Mouse (Mus musculus) thymus, adult 18-20 months (tissue): Measurements from ENCODE around the gene Ube2f.
A peak's percentile ranks its signal among the peaks of the same experiment; 100 is the strongest.

Experiments
- DNase-seq, 2 experiments: peaks; one replicate each; pipeline ENCODE4 v3.0.0; 2022; ENCODE audit warnings: mixed read lengths in 2 of 2

Ube2f gene

GRCm38 (mm10) chr1:91239112-91239511 lies 11.0 kb upstream of the Ube2f start:
- peak; percentile 55 to 60 for DNase-seq

- no peak for DNase-seq
These were observed 10.3 kb upstream of the Ube2f start for GRCm38 (mm10) chr1:91239800-91240199.

- DNase-seq = no peak
These were observed 9.4 kb upstream of the Ube2f start for GRCm38 (mm10) chr1:91240685-91241084.

GRCm38 (mm10) chr1:91241249-91241648 lies 8.9 kb upstream of the Ube2f start:
- DNase-seq = no peak

GRCm38 (mm10) chr1:91248242-91248641 lies 1.9 kb upstream of the Ube2f start:
- DNase-seq = no peak

- DNase-seq = no peak
These were observed 1.1 kb upstream of the Ube2f start for GRCm38 (mm10) chr1:91248970-91249369.

- DNase-seq = peak; percentile 22 to 33
These were observed 477 bp downstream of the Ube2f start for GRCm38 (mm10) chr1:91250415-91251147.

GRCm38 (mm10) chr1:91251148-91251650 lies 1.1 kb downstream of the Ube2f start:
- DNase-seq = no peak

GRCm38 (mm10) chr1:91251927-91252326 lies 1.8 kb downstream of the Ube2f start:
- DNase-seq = no peak

- DNase-seq = no peak
These were observed 7.8 kb downstream of the Ube2f start for GRCm38 (mm10) chr1:91257918-91258317.

GRCm38 (mm10) chr1:91259794-91260193 lies 9.7 kb downstream of the Ube2f start:
- no peak for DNase-seq

GRCm38 (mm10) chr1:91262508-91262907 lies 12.4 kb downstream of the Ube2f start:
- DNase-seq = no peak

GRCm38 (mm10) chr1:91272260-91272659 lies 22.2 kb downstream of the Ube2f start:
- DNase-seq = no peak

GRCm38 (mm10) chr1:91276581-91276980 lies 26.5 kb downstream of the Ube2f start:
- DNase-seq = no peak

GRCm38 (mm10) chr1:91277480-91277879 lies 27.4 kb downstream of the Ube2f start:
- DNase-seq = no peak

- DNase-seq = no peak
These were observed 28.5 kb downstream of the Ube2f start for GRCm38 (mm10) chr1:91278410-91279119.

GRCm38 (mm10) chr1:91279126-91279525 lies 29.0 kb downstream of the Ube2f start:
- no peak for DNase-seq

GRCm38 (mm10) chr1:91282582-91282981 lies 32.5 kb downstream of the Ube2f start:
- no peak for DNase-seq

- DNase-seq = no peak
These were observed 39.3 kb downstream of the Ube2f start for GRCm38 (mm10) chr1:91289375-91289774.

GRCm38 (mm10) chr1:91292101-91292825 lies 42.2 kb downstream of the Ube2f start:
- no peak for DNase-seq

- no peak for DNase-seq
These were observed 45.4 kb downstream of the Ube2f start for GRCm38 (mm10) chr1:91295544-91295943.

GRCm38 (mm10) chr1:91297799-91298744 lies 48.0 kb downstream of the Ube2f start, which contains the start of gene Scly:
TSS of gene Scly (plus strand) at chr1:91298338.
- peak; percentile 91 to 93 for DNase-seq
